Mouse (Mus musculus): ENCODE results near the gene Themis. TPM values are rescaled to one million over a fixed set of nuclear protein-coding genes. Genes with fewer than 3 reads are reported as not detected.
A peak's percentile ranks its signal among the peaks of the same experiment; 100 is the strongest.

Themis gene
- polyA plus RNA-seq, 1 experiment from 2014 or later = 0.05 TPM

- Histone ChIP-seq H3K36me3 (ENCODE audit: control insufficient read depth, insufficient read depth, low read length) (no peaks in the 10 kb centered on the region), H3K4me2 (ENCODE audit: low read length) (no peak overlapping the region), H3K9me3 (replicated peaks; ENCODE audit: control insufficient read depth, low read length, poor library complexity, severe bottlenecking) (no peaks in the 10 kb centered on the region), H3K4me3 (ENCODE audit: low read depth, low read length) (no peak overlapping the region), H3K27ac (ENCODE audit: low read length) (no peak overlapping the region), H3K27me3 (ENCODE audit: control insufficient read depth, insufficient read depth, low read depth, low read length) (no peaks in the 10 kb centered on the region), H3K9ac (ENCODE audit: low read depth, low read length) (no peak overlapping the region), H3K4me1 (ENCODE audit: control insufficient read depth, insufficient read depth, low read length) (no peaks in the 10 kb centered on the region)
- 44% methylated on average over 6 of the region's 6 CpGs for WGBS
- ATAC-seq = no peak; the same call in 1 of the 2 replicates
Observed at GRCm38 (mm10) chr10:28665141-28665540, 3.0 kb upstream of the Themis start.

- no peak overlapping the region for H3K27ac ChIP-seq (ENCODE audit: low read length)
- no peaks in the 10 kb centered on the region for H3K27me3 ChIP-seq (ENCODE audit: control insufficient read depth, insufficient read depth, low read depth, low read length)
- no peaks in the 10 kb centered on the region for H3K9me3 ChIP-seq (replicated peaks; ENCODE audit: control insufficient read depth, low read length, poor library complexity, severe bottlenecking)
- H3K9ac ChIP-seq (ENCODE audit: low read depth, low read length) = no peak overlapping the region
- H3K4me1 ChIP-seq (ENCODE audit: control insufficient read depth, insufficient read depth, low read length) = no peaks in the 10 kb centered on the region
- no peaks in the 10 kb centered on the region for H3K36me3 ChIP-seq (ENCODE audit: control insufficient read depth, insufficient read depth, low read length)
- H3K4me3 ChIP-seq (ENCODE audit: low read depth, low read length) = no peak overlapping the region
- 77% methylated on average over 3 of the region's 3 CpGs for WGBS
- no peak overlapping the region for H3K4me2 ChIP-seq (ENCODE audit: low read length)
- no peak for ATAC-seq
Observed at GRCm38 (mm10) chr10:28673931-28674330, 5.8 kb downstream of the Themis start.

- no peak for ATAC-seq
- Histone ChIP-seq H3K9me3 (replicated peaks; ENCODE audit: control insufficient read depth, low read length, poor library complexity, severe bottlenecking) (no peaks in the 10 kb centered on the region), H3K4me1 (ENCODE audit: control insufficient read depth, insufficient read depth, low read length) (no peaks in the 10 kb centered on the region), H3K27ac (ENCODE audit: low read length) (no peak overlapping the region), H3K36me3 (ENCODE audit: control insufficient read depth, insufficient read depth, low read length) (no peaks in the 10 kb centered on the region), H3K4me2 (ENCODE audit: low read length) (no peak overlapping the region), H3K9ac (ENCODE audit: low read depth, low read length) (no peak overlapping the region), H3K4me3 (ENCODE audit: low read depth, low read length) (no peak overlapping the region), H3K27me3 (ENCODE audit: control insufficient read depth, insufficient read depth, low read depth, low read length) (no peaks in the 10 kb centered on the region)
- 78% methylated on average over 2 of the region's 2 CpGs for WGBS
Observed at GRCm38 (mm10) chr10:28675337-28675736, 7.2 kb downstream of the Themis start.

- no peaks in the 10 kb centered on the region for H3K27me3 ChIP-seq (ENCODE audit: control insufficient read depth, insufficient read depth, low read depth, low read length)
- H3K9ac ChIP-seq (ENCODE audit: low read depth, low read length) = no peak overlapping the region
- no peak for ATAC-seq
- no peaks in the 10 kb centered on the region for H3K36me3 ChIP-seq (ENCODE audit: control insufficient read depth, insufficient read depth, low read length)
- H3K4me3 ChIP-seq (ENCODE audit: low read depth, low read length) = no peak overlapping the region
- no peaks in the 10 kb centered on the region for H3K9me3 ChIP-seq (replicated peaks; ENCODE audit: control insufficient read depth, low read length, poor library complexity, severe bottlenecking)
- no peaks in the 10 kb centered on the region for H3K4me1 ChIP-seq (ENCODE audit: control insufficient read depth, insufficient read depth, low read length)
- no peak overlapping the region for H3K4me2 ChIP-seq (ENCODE audit: low read length)
- 92% methylated on average over 6 of the region's 6 CpGs for WGBS
- no peak overlapping the region for H3K27ac ChIP-seq (ENCODE audit: low read length)
Observed at GRCm38 (mm10) chr10:28694981-28695380, 26.8 kb downstream of the Themis start.

- no peaks in the 10 kb centered on the region for H3K9me3 ChIP-seq (replicated peaks; ENCODE audit: control insufficient read depth, low read length, poor library complexity, severe bottlenecking)
- no peak overlapping the region for H3K9ac ChIP-seq (ENCODE audit: low read depth, low read length)
- H3K4me3 ChIP-seq (ENCODE audit: low read depth, low read length) = no peak overlapping the region
- no peak for ATAC-seq
- WGBS = 88% methylated on average over 1 of the region's 1 CpGs
- no peaks in the 10 kb centered on the region for H3K4me1 ChIP-seq (ENCODE audit: control insufficient read depth, insufficient read depth, low read length)
- H3K36me3 ChIP-seq (ENCODE audit: control insufficient read depth, insufficient read depth, low read length) = no peaks in the 10 kb centered on the region
- H3K27ac ChIP-seq (ENCODE audit: low read length) = no peak overlapping the region
- H3K27me3 ChIP-seq (ENCODE audit: control insufficient read depth, insufficient read depth, low read depth, low read length) = no peaks in the 10 kb centered on the region
- H3K4me2 ChIP-seq (ENCODE audit: low read length) = no peak overlapping the region
Observed at GRCm38 (mm10) chr10:28696032-28696431, 27.9 kb downstream of the Themis start.

GRCm38 (mm10) chr10:28698175-28698574 is 30.0 kb downstream of the Themis start:
- no peaks in the 10 kb centered on the region; the same call in 1 of the 2 replicates for H3K9me3 ChIP-seq (replicated peaks; ENCODE audit: control insufficient read depth, low read length, poor library complexity, severe bottlenecking)
- ATAC-seq = no peak

GRCm38 (mm10) chr10:28721828-28722227 is 53.7 kb downstream of the Themis start:
- H3K4me1 ChIP-seq (ENCODE audit: control insufficient read depth, insufficient read depth, low read length) = no peaks in the 10 kb centered on the region
- H3K27me3 ChIP-seq (ENCODE audit: control insufficient read depth, insufficient read depth, low read depth, low read length) = no peaks in the 10 kb centered on the region
- no peak overlapping the region for H3K4me2 ChIP-seq (ENCODE audit: low read length)
- H3K9ac ChIP-seq (ENCODE audit: low read depth, low read length) = no peak overlapping the region
- WGBS = 66% methylated on average over 3 of the region's 3 CpGs
- ATAC-seq = no peak
- H3K4me3 ChIP-seq (ENCODE audit: low read depth, low read length) = no peak overlapping the region
- no peak overlapping the region for H3K27ac ChIP-seq (ENCODE audit: low read length)
- no peaks in the 10 kb centered on the region for H3K9me3 ChIP-seq (replicated peaks; ENCODE audit: control insufficient read depth, low read length, poor library complexity, severe bottlenecking)
- H3K36me3 ChIP-seq (ENCODE audit: control insufficient read depth, insufficient read depth, low read length) = no peaks in the 10 kb centered on the region

More at GRCm38 (mm10) chr10:28698175-28698574, 30.0 kb downstream of the Themis start:
- no peak overlapping the region for H3K4me3 ChIP-seq (ENCODE audit: low read depth, low read length)
- H3K27me3 ChIP-seq (ENCODE audit: control insufficient read depth, insufficient read depth, low read depth, low read length) = no peaks in the 10 kb centered on the region
- no peak overlapping the region for H3K9ac ChIP-seq (ENCODE audit: low read depth, low read length)
- no peaks in the 10 kb centered on the region for H3K4me1 ChIP-seq (ENCODE audit: control insufficient read depth, insufficient read depth, low read length)
- no peak overlapping the region for H3K27ac ChIP-seq (ENCODE audit: low read length)
- no peak overlapping the region for H3K4me2 ChIP-seq (ENCODE audit: low read length)
- H3K36me3 ChIP-seq (ENCODE audit: control insufficient read depth, insufficient read depth, low read length) = no peaks in the 10 kb centered on the region

GRCm38 (mm10) chr10:28723266-28723665 is 55.1 kb downstream of the Themis start:
- Histone ChIP-seq H3K4me1 (ENCODE audit: control insufficient read depth, insufficient read depth, low read length) (no peaks in the 10 kb centered on the region), H3K4me2 (ENCODE audit: low read length) (no peak overlapping the region), H3K9me3 (replicated peaks; ENCODE audit: control insufficient read depth, low read length, poor library complexity, severe bottlenecking) (no peaks in the 10 kb centered on the region), H3K4me3 (ENCODE audit: low read depth, low read length) (no peak overlapping the region), H3K36me3 (ENCODE audit: control insufficient read depth, insufficient read depth, low read length) (no peaks in the 10 kb centered on the region), H3K27ac (ENCODE audit: low read length) (no peak overlapping the region), H3K27me3 (ENCODE audit: control insufficient read depth, insufficient read depth, low read depth, low read length) (no peaks in the 10 kb centered on the region), H3K9ac (ENCODE audit: low read depth, low read length) (no peak overlapping the region)
- WGBS = 92% methylated on average over 7 of the region's 7 CpGs
- ATAC-seq = no peak

GRCm38 (mm10) chr10:28730122-28730521 is 62.0 kb downstream of the Themis start:
- 12% methylated on average over 2 of the region's 2 CpGs for WGBS
- H3K9me3 ChIP-seq (replicated peaks; ENCODE audit: control insufficient read depth, low read length, poor library complexity, severe bottlenecking) = no peaks in the 10 kb centered on the region
- no peaks in the 10 kb centered on the region for H3K4me1 ChIP-seq (ENCODE audit: control insufficient read depth, insufficient read depth, low read length)
- no peak overlapping the region for H3K9ac ChIP-seq (ENCODE audit: low read depth, low read length)
- 0 out of 2 replicates have a peak, but pooled peaks have one; percentile 39 for ATAC-seq
- no peak overlapping the region for H3K4me3 ChIP-seq (ENCODE audit: low read depth, low read length)
- H3K27ac ChIP-seq (ENCODE audit: low read length) = no peak overlapping the region
- no peaks in the 10 kb centered on the region for H3K36me3 ChIP-seq (ENCODE audit: control insufficient read depth, insufficient read depth, low read length)
- no peaks in the 10 kb centered on the region for H3K27me3 ChIP-seq (ENCODE audit: control insufficient read depth, insufficient read depth, low read depth, low read length)
- no peak overlapping the region for H3K4me2 ChIP-seq (ENCODE audit: low read length)

Data from midbrain, embryonic 16.5 days (tissue).